Mouse (Mus musculus): ENCODE measurements around the gene Ildr1.

Gene Ildr1

DNA sequence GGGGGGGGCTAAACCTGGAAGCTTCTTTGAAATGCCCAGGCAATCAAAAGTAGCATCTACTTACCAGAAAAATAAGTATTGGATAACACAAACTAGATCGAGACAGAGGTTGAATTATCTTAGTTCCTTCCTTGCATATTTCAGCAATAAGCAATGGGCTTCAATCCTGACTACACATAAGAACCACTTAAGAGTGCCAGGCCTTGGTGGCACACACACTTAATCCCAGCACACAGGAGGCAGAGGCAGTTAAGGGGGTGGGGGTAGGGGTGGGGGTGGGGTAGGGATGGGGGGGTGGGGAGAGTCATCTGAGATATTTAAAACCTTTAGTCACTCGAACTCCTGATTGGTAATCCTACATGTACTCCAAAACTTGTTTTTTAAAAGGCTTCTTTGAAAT, 77.5 kb downstream of the Ildr1 start:
- no peak for ATAC-seq (ENCODE audit: low TSS enrichment)

DNA sequence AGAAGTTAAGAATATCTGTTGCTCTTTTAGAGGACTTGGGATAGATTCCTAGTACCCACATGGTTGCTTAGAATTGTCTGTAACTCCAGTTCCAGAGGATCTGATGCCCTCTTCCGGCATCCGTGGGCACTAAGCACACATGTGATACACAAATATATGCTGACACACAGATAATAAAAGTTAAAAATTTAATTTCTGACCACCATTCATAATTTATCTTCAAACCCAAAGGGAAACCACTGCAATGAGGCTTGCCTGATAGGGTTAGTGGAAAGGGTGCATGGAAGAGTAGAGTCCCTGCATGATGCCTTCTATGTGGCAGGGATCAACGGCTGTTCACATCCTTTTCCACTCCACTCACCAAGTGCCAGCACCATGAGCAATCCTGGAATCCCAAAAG, 77.9 kb downstream of the Ildr1 start:
- ATAC-seq (ENCODE audit: low TSS enrichment), result no peak

DNA sequence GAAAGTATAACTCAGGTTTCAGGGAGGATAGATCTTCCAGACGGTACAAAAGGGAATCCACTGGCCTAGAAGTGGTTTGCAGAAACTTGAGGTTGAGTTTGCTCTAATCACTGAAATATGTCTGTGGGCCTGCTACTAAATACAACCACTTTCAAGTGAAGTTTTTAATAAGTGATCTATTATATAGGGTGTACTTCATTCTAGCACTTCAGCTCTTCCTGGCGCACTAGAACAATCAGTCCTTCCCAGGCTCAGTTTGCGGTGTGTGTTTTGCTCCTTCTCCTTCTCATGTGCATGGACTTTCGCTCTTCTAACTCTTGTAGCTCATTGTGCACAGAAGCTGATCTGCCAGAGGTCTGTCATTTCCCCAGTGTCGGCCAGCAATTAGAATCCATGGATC, 79.2 kb downstream of the Ildr1 start:
- no peak for ATAC-seq (ENCODE audit: low TSS enrichment)

DNA sequence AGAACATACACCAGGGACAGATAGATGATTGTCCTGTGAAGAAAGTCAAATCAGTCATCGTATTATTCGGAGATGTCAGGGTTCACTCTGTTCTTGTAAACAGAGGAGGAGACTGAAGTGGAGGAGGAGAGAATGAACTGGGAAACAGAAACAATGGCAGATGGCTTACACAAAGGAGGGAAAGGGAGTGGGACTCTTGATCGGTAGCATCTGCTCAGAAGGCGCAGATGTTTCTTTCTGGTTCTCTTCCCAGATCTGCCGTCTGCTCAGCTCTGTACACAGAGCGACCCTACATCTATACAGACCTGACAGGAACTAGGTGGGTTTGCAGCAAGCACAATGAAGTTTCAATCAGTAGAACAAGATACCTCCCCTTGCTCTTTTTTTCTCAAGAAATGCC, 81.9 kb downstream of the Ildr1 start:
- peak; percentile 31; the same call in 1 of the 2 replicates for ATAC-seq (ENCODE audit: low TSS enrichment)

All from frontal cortex, adult (tissue).